Mouse (Mus musculus) hindlimb bud, embryonic 11.5 days (tissue): ENCODE measurements around the gene Ripor2.

ENCODE experiments used
- DNase-seq: peaks from one replicate; pipeline ENCODE4 v3.0.0-alpha.2; 2012; ENCODE audit warnings: low read depth, low spot score; ENCODE audit errors: extremely low spot score

Gene Ripor2

GRCm38 (mm10) chr13:24645146-24645545 lies 63.2 kb downstream of the Ripor2 start:
- no peak for DNase-seq

GRCm38 (mm10) chr13:24646324-24646723 lies 64.3 kb downstream of the Ripor2 start:
- DNase-seq, result no peak

GRCm38 (mm10) chr13:24647444-24647843 lies 65.5 kb downstream of the Ripor2 start:
- no peak for DNase-seq

- DNase-seq, result no peak
Observed at GRCm38 (mm10) chr13:24648027-24648426, 66.0 kb downstream of the Ripor2 start.

- DNase-seq, result no peak
Observed at GRCm38 (mm10) chr13:24648668-24649067, 66.7 kb downstream of the Ripor2 start.

GRCm38 (mm10) chr13:24649099-24649498 lies 67.1 kb downstream of the Ripor2 start:
- DNase-seq, result no peak

- no peak for DNase-seq
Observed at GRCm38 (mm10) chr13:24651018-24651417, 69.0 kb downstream of the Ripor2 start.

- no peak for DNase-seq
Observed at GRCm38 (mm10) chr13:24654919-24655635, 73.1 kb downstream of the Ripor2 start.

- DNase-seq, result no peak
Observed at GRCm38 (mm10) chr13:24656719-24657497, 74.9 kb downstream of the Ripor2 start.

- DNase-seq, result no peak
Observed at GRCm38 (mm10) chr13:24666763-24667162, 84.8 kb downstream of the Ripor2 start.

GRCm38 (mm10) chr13:24668556-24668955 lies 86.6 kb downstream of the Ripor2 start:
- DNase-seq, result no peak

GRCm38 (mm10) chr13:24670676-24671075 lies 88.7 kb downstream of the Ripor2 start:
- DNase-seq, result no peak

GRCm38 (mm10) chr13:24679027-24679680 lies 97.2 kb downstream of the Ripor2 start:
- DNase-seq, result no peak

GRCm38 (mm10) chr13:24680951-24681350 lies 99.0 kb downstream of the Ripor2 start:
- DNase-seq, result no peak

- DNase-seq, result no peak
Observed at GRCm38 (mm10) chr13:24682346-24682745, 100.4 kb downstream of the Ripor2 start.

GRCm38 (mm10) chr13:24684503-24684902 lies 102.5 kb downstream of the Ripor2 start:
- no peak for DNase-seq

GRCm38 (mm10) chr13:24685846-24686245 lies 103.9 kb downstream of the Ripor2 start:
- no peak for DNase-seq

GRCm38 (mm10) chr13:24686705-24687665 lies 105.0 kb downstream of the Ripor2 start:
- peak; percentile 72 for DNase-seq

GRCm38 (mm10) chr13:24693312-24693711 lies 111.3 kb downstream of the Ripor2 start:
- DNase-seq, result no peak

- DNase-seq, result no peak
Observed at GRCm38 (mm10) chr13:24698746-24699145, 116.8 kb downstream of the Ripor2 start.

- DNase-seq, result no peak
Observed at GRCm38 (mm10) chr13:24702128-24702527, 120.1 kb downstream of the Ripor2 start.
